Mouse (Mus musculus) T-helper 17 cell (primary cell): ENCODE results near the gene Eif1.
"Not testable (repeated sequence)": the region's sequence is repeated elsewhere in the genome, so short reads cannot be mapped to it uniquely, and the experiment has no call there.

Experiments
- in situ Hi-C, 2 experiments: fragments of 300-600 bp; cut with MboI, MseI; formaldehyde crosslinking; loops; 1 replicate in 1 of 2; 2 replicates in 1 of 2; pipeline ENCODE4 v1.15.1; 2025; ENCODE audit warnings: high pct_unique_total_duplicates in 2 of 2

The Eif1 gene

DNA sequence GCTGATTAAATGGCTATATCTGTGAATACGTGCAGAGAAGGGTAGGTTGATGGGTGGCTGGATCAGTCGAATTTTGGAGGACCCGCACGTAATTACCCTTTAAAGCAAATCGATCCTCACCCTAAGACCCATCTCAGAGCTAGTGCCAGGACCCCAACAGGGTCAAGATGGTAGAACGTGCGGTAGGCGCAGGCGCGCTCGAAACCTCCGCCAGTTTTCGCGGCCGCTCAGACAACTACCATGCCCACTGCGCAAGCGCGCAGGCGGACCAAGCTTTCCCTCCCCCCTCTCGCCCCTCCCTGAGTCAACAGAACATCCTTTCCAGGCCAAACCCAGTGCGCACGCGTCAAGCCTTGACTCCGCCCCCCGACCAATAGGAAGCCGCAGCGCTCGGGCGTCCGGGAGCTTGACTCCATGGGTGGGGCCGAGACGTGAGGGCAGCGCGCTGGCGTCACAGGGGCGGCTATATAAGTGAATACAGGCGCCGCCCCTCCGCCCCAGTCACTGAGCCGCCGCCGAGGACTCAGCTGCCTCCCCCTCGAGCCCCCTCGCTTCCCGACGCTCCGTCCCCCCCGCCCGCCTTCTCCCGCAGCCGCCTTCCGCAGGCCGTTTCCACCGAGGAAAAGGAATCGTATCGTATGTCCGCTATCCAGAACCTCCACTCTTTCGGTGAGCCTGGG is at the start of gene Eif1:
Gene Eif1, plus strand, starts transcription at position 394 of the 680 bp plus-strand sequence.
- in situ Hi-C loops, result loop anchor here in 1 of 2 experiments (10.0 kb wide), 1 partner anchor 1365 kb away; no protein-coding TSS in a partner anchor

DNA sequence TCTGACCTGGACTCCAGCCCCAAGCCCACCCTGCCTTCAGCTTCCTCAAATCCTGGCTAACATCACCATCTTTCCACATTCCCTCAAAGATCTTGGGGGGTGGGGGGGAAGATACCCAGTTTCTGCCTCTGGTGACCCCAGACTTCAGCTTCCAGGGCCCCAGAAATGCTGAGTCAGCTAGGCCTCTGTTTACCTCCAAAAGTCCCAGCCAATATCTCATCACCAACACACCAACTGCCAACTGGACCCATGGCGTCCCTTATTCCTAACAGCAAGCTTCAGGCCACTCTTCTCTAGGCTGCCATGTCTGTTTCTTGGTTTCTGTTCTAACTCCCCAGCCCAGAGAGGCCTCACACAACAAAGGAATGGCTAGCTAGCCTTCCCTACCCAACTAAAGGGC is 47.8 kb upstream of the Eif1 start:
- in situ Hi-C loops, result no loop called here

DNA sequence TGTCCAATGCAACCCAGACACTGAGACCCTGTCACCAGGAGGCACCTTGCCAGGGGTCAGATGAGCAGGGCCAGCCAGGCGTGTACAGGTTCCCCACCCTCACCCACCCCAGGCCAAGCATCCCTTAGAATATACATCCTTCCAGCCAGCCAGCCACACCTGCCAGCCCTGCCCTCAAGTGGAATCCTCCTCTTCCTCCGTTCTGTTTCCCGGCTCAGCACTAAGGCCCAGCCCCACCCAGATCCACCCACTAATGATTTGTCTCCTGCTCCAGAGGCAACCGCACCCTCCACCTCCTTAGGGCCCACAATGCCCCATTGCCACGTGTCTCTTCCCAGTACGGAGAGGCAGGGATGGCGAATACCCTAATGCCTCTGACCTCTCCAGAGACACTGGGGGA is 45.0 kb upstream of the Eif1 start:
- in situ Hi-C loops, result no loop called here

DNA sequence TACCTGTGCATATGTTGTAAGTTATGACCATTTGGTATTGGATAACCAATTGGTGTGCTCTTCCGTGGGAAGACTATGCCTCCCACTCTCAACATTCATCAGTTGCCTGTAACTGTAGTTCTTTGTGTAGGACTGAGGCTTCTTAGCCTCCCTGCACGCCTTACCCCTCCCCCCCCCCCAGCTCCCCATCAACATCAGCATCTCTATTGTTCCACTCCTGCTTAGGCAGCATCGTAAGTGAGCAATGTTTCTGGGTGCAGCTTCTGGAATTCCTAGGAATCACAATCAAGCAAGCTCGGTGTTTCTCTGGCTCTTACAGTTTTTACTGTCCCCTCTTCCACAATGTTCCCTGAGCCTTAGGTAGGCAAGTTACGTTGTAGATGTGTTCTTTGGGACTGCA is 44.2 kb upstream of the Eif1 start:
- in situ Hi-C loops, result no loop called here

DNA sequence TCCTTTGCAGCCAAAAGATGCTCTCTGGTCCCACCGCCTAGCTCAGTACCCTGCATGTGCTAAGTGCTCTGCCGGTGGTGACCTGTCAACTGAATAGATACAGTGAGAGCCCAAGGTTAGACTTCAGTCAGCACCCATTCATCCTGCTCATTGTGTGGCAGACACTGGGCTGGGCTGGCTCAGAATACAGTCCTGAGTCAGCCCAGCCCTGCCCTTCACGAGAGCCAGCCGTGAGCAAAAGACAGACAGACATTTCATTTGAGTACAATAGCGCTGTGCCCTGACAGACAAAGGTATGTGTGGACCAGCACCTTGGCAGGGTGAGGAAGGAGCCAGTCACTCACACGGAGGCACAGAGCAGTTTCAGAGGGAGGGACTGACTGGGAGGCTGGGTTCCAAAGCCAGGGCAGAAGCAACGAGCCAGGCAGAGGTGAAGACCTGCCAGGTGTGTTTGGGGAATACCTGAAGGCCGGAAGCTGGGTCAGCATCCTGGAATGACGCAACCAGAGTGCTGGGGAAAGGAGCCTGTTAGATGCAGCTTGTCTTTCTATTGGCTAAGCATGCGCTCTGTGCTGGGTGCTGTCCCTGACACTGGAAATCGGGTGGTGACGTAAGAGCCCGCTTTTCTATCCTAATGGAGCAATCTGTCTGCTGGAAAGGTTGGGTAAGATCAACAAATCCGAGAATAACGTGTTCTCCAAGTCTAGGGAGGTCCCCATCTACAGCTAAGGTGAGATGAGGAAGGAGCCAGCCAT is 41.8 kb upstream of the Eif1 start:
- in situ Hi-C loops, result no loop called here

DNA sequence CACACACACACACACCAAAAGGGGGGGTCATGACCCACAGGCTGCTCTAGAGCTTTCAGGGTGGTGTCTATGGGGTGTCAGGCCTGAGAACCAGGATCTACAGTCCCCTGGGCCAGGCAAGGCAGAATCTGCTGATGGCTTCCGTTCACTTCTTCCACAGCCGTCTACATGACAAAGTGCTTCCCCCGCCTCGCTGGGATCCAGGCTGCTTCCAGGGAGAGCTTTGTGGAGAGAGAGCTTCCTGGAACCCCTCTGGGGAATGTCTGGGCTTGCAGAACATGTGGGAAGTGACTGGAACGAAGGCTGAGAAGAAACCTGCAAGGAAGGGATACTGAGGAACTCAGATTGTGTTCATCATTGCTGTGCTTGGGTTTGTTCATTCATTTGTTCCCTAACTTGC is 40.9 kb upstream of the Eif1 start:
- in situ Hi-C loops, result no loop called here

DNA sequence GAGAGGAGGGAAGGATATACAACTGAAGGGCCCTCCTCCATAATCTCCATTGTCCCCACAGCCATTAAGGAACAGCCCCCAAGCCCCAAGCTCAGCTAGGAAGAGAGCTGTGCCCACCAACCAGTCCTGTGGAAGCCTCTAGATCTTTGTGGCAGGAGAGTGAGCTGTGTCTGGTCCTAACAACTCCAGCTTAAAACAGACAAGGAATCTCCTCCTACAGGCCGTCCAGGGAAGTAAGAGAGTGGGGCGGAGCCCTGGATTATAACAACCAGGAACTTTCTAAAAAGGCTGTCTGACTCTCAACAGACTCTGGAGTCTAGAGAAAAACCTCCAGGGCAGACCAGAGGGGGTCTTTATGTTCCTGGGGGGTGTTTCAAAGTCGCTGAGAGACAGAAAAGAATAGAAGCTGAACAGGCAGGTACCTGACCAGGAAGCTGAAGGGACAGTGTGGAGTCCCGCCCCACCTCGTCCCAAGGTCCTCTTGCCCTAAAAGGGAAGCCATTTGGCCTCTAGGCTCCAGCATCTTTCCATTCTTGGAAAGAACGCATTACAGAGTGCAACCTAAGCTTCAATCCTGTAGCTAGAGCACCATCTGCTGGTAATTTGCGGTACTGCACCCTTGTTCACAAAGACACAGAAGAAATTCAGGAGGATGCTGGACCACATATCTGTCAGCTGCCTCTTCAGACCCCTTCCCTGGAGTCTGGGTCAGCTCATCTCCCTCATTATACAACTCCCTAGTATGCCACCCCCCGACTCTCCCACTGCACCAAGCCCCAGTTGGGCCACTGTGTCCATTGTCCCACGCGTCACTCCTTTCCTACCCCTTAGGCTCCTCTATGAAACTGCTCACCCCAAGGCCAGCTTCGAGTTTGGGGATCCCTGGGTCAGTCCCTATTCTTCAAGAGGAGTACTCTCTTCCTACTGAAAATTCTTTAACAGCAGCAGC is 37.8 kb upstream of the Eif1 start:
- in situ Hi-C loops, result loop anchor here (5.0 kb wide), 3 partner anchors 80 to 815 kb away; no protein-coding TSS in a partner anchor

DNA sequence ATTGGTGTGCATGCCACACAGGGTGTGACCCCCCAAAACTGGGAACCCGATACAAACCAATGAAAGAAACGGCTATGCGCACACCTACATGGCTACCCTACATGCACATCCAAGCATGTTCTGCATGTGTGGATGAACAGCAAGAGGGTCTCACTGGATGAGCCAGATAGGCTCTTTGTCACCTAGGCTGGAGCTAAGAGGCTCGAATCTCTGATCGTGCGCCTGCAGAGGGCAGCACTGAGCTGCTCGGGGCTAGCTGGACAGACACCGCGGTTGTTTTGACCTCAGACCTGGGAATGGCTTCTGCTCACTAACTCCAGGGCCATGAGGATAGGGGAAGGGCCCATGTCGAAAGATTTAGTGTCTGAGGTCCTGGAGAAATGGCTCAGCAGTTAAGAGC is 37.1 kb upstream of the Eif1 start:
- in situ Hi-C loops, result loop anchor here (5.0 kb wide), 3 partner anchors 80 to 815 kb away; no protein-coding TSS in a partner anchor

DNA sequence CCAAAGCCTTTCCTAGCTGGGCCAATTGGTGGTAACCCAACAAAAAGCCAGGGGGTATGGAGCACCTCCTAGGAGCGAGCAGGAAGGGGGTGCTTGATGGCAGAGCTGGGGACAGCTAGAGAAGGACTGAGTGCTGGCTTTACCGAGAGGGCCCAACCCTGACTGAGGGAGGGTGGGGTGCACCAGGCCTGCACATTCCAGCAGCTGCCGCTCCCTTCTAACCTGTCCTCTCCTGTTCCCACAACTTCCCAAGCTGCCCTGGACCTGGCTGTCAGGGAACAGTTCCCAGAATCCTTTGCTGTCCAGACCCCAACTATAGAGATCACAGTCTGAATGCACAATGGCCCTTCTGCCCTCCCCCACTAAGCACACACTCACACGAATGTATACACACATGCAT is 34.7 kb upstream of the Eif1 start:
- in situ Hi-C loops, result loop anchor here (5.0 kb wide), 3 partner anchors 83 to 818 kb away; no protein-coding TSS in a partner anchor

DNA sequence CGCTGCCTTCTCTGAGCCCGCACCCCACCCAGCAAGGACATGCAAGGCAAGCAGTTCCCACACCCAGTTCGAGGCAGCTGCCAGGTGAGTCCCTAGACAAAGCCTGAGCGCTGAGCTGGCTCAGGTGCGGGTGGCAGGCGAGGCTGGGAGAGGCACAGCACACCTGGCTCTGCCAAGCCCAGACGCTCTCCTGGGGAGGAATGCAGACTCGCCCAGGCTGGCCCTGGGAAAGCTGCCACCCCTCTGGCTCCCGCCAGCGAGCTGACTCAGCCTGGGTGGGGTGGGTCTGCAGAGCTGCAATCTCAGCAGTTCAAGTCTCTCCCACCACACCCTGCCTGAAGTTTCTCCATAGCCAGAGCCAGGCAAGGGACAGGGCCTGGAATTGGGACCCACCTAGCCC is 32.7 kb upstream of the Eif1 start:
- in situ Hi-C loops, result no loop called here

DNA sequence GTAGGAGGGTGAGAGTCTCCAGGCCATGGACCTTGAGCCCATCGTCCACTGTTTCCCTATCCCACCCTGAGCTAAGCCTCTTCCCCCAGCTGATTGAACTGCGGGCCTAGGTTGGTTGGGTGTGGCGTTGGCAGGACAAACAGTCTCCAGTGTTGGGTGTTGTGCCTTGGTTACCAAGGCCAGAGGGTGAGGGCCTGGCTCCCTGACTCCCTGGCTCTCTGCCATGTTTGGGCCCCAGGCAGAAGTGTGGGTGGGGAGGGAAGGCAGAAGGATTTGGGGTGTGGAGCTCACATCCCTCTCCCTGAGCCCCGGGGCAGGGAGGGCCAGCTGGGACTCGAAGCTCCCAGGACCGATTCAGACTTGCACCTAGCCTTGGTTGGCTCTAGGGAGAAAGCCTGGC is 30.7 kb upstream of the Eif1 start:
- in situ Hi-C loops, result no loop called here

DNA sequence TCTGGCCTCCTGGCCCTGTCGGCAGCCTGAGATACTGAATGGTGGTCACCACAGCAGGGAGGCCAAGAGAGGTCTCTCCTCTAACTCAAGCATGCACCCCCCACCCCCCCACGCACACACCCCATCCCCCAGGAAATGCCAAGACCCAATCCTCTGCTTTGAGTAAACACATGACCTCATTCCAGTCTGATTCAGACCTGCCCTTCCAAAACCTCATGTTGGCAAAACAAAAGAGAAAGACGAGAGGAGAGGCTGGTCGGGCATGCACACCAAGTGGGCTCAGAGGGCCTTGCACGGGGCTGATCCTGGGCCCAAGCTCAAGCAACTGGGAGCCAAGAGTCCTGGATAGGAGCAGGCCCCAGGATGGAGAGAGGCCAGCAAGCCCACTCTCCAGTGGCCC is 29.4 kb upstream of the Eif1 start:
- in situ Hi-C loops, result loop anchor here in 1 of 2 experiments (5.0 kb wide), 2 partner anchors 828 to 908 kb away; no protein-coding TSS in a partner anchor

DNA sequence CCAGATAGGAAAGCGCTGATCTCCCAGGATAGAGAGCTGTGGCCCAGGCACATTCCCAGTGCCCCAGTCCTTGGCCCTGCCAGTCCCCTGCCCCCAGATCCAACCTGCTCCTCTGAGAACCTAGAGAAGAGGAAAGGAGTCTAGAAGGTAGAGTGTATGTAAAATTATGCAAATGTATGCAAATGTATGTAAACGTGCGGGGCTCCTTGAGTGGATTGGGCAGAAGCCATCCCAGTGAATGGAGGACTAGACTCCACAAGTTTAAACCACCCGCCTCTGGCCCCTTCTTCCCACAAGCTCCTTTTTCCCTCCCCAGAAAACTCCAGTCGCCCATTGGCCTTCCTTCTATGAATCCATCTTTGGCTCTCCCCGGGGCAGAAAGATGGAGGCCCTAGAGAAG is 26.8 kb upstream of the Eif1 start:
- in situ Hi-C loops, result loop anchor here in 1 of 2 experiments (5.0 kb wide), 2 partner anchors 831 to 911 kb away; no protein-coding TSS in a partner anchor

DNA sequence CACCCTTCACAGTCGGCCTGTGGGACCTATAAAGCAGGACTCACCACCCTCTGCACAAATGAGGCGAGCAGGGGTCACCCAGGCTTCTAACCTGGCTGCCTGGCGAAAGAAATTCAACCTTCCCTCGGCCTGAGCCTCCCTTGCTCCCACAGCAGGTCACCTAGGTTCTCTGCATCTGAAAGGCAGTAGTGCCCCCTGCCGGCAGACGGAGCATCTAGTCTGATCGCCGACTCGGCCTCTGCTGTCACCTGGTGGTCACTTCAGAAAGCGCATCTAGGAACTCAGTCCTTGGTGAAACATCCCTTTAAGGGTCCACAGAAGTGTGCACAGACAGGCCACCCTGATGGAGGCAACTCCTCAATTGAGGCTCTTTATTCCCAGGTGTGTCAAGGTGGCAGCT is 24.4 kb upstream of the Eif1 start:
- in situ Hi-C loops, result loop anchor here in 1 of 2 experiments (5.0 kb wide), 1 partner anchor 88 kb away; the partner anchor contains the start of gene Krt14

DNA sequence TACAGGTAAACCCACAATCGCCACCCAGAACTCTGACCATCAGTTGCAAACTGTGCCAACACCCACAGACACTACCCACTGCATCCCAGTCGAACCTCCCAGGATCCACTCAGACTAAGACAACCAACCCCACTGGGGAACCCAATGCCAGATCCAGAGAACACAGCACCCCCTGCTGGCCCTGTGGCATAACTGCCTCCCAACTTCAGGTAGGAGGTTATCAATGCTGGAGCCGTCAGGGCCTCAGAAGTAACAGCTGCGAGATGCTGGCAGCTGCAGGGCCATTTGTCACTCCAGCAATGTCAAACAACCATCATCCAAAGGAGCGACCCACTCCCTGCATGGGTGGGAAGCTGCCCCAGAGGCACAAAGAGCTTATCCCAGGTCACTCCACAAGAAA is 21.9 kb upstream of the Eif1 start:
- in situ Hi-C loops, result loop anchor here in 1 of 2 experiments (5.0 kb wide), 1 partner anchor 90 kb away; the partner anchor contains the start of gene Krt14

DNA sequence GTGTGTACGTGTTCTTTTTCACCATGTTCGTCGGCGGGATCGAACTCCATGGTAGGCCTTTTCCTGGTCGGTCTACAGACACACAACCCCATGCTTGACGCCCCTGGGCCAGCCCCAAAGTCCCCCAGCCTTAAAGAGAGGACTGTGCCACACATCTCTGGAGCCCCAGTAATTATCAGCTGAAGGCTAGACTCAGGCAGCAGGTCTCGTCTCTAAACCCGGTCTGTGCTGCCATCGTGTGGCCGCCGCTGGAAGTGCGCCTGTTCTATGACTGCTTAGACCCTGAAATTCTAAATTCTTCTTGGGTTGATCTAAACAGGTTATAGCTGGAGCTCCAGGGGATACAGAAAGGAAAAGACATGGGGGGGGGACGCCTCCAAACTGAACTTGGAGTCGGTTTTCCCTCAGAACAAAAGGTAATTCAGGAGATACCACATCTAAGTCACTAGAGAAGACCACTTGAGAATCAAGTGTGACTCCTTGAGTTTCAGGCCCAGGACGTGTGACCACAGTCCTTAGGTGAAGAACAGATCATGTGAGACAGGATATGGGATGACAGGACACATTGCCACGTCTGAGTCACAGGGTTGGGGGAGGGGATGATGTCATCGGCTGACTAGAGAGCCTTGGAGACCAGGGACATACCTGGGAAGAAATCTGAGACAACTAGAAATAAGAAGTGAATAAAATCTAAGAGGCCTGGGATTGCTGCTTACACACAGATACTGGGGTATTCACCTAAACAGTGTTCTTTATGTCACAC is 21.2 kb upstream of the Eif1 start:
- in situ Hi-C loops, result loop anchor here in 1 of 2 experiments (5.0 kb wide), 1 partner anchor 91 kb away; the partner anchor contains the start of gene Krt14

DNA sequence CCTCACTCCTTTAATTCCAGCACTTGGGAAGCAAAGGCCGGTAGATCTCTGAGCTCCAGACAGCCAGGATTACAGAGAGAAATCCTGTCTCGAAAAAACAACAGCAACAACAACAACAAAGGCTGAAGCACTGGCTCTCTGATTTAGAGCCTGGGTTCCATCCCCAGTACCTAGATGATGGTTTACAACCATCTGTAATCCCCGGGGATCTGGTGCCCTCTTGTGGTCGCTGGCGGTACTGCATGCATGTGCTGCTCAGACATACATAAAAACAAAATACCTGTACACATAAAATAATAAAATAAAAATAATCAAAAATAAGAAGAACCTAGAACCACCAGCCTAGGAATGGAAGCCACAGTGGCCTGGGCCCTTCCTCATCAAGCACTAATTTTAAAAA is 19.4 kb upstream of the Eif1 start:
- in situ Hi-C loops, result no loop called here

DNA sequence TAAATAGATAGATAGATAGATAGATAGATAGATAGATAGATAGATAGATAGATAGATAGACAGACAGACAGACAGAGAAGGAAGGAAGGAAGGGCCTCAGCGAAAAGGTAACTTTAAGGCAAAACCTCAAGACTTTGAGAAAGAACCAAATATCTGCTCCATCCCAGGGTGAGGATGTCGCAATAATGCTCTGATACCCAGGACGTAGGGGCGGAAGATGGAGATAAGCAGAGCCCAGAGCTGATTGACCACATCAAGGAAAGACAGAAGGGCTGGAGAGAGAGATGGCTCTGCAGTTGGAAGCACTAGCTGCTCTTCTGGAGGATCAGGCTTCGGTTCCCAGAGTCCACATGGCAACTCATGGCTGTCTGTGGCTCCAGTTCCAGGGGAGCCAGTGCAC is 18.4 kb upstream of the Eif1 start:
- in situ Hi-C loops, result no loop called here

DNA sequence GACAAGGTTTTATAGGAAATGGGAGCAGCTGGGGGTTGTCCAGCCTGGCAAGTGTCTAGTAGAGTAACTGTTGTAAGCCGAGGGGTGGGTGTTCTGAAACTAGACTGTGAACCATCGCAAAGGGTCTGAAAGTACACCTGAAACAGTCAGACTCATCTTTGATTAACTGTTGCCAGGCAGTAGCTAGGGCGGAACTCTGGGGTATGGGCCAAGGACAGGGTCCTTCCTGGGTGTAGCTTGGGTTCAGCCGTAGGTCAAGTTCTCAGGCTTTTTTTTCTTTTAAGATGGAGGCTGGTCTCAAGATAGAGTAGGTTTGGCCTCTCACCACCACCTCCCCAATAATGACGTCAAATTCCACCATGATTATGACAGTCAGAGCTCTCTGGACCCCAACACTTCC is 11.8 kb upstream of the Eif1 start:
- in situ Hi-C loops, result no loop called here

DNA sequence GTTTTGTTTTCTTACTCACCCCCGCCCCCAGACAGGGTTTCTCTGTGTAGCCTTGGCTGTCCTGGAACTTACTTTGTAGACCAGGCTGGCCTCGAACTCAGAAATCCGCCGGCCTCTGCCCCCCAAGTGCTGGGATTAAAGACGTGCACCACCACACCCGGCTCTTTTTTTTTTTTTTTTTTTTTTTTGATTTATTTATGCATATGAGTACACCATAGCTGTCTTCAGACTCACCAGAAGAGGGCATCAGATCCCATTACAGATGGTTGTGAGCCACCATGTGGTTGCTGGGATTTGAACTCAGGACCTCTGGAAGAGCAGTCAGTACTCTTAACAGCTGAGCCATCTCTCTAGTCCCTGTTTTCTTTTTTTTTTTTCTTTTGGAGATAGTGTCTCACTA is 11.0 kb upstream of the Eif1 start:
- in situ Hi-C loops, result not testable (repeated sequence)

DNA sequence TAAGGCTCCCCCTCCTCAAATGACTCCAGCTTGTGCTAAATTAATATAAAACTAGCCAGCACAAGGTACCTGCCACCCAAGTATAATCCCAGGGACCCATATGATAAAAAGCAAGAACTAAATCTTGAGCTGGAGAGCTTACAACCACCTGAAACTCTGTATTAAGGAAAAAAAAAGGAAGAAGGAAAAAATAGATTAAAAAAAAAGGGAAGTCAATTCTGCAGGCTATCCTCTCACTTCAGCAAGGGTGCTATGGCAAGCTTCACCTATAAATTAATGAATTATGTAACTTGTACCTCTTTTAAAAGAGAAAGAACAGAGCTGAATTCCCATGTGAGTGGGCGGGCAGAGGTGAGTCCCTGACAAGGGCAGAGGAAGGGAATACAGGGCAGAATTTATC is 8.0 kb upstream of the Eif1 start:
- in situ Hi-C loops, result loop anchor here in 1 of 2 experiments (10.0 kb wide), 1 partner anchor 1357 kb away; no protein-coding TSS in a partner anchor
